Mouse (Mus musculus) mouse embryonic stem cell (cell line): Measurements from ENCODE around the gene Acvr1c.

Experiments used
- in situ Hi-C, 2 experiments: fragments of 300-500 bp; cut with MboI; formaldehyde crosslinking; loops; 1 replicate in 1 of 2; 3 replicates in 1 of 2; pipeline ENCODE4 v1.14.3; 2019 to 2020; ENCODE audit warnings: low sequenced_read_pairs in 2 of 2, low pct_unique_long_range_greater_than_20kb in 1 of 2, mixed read lengths in 1 of 2; ENCODE audit not compliant: unreplicated experiment in 1 of 2

The Acvr1c gene

DNA sequence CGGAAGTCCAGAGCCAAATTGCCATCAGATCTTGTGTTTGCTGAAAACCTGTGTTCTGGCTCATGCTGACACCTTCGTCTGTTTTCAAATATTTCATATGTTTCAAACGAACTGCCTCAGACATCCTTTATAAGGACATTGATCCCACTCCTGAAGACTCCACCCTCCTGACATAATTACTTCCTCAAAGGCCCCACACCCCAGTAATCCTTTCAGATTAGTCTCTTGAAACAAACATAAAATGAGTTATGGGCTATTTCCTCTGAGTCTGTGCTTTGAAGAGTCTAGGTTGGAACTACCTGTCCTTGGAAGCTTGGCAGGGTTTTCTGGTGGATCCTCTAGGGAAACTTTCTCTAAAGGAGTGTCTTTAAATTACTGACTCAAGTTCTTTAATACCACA lies 53.2 kb downstream of the Acvr1c start:
- in situ Hi-C loops: no loop called here

DNA sequence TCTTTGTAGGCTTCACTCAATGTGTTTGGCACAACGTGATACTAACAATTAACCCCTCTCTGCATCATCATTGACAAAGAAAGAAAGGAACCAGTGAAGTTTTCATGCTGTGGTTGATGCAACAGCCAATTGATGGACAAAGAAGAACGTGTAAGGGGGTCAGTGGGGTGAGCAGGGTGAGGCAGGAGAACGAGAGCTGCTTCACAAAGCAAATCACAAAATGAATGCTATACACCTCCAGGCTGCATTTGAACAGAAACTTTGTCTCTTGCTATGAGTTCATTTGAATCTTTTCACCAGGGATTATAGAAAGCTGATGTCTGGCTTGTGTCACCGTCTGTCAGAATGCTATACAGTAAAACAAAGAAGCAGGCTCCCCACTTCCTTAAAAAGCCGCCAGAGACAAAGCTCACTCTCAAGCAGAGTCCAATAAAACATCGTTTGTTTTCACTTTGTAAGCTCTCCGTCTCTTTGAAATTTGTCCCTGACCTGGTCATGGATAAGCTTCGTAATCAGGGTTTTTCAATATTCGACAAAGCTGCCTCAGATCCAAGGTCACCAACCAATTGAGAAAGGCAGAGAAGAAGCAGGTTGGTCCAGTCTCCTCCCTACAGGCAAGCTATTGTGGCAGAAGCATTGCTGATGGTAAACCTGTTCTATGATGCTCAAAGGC lies 67.8 kb downstream of the Acvr1c start:
- in situ Hi-C loops: no loop called here

DNA sequence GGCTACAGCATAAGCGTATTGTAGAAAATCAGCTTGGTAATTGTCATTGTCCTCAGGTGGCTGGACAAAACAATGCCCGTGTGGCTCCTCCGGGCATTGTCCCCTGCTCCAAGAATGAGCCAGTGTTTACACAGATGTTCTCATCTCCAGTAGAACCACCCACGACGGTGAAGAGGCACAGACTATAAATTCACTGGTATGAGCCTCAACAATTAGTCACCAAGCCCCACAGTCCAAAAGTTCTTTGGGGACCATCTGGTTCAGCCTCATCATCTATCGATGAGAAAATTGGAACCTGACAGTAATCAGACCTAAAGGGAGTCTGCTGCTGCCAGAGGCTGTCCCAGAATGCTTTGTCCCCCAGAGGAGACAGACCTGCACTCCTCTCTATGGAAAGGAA lies 68.4 kb downstream of the Acvr1c start:
- in situ Hi-C loops: no loop called here

DNA sequence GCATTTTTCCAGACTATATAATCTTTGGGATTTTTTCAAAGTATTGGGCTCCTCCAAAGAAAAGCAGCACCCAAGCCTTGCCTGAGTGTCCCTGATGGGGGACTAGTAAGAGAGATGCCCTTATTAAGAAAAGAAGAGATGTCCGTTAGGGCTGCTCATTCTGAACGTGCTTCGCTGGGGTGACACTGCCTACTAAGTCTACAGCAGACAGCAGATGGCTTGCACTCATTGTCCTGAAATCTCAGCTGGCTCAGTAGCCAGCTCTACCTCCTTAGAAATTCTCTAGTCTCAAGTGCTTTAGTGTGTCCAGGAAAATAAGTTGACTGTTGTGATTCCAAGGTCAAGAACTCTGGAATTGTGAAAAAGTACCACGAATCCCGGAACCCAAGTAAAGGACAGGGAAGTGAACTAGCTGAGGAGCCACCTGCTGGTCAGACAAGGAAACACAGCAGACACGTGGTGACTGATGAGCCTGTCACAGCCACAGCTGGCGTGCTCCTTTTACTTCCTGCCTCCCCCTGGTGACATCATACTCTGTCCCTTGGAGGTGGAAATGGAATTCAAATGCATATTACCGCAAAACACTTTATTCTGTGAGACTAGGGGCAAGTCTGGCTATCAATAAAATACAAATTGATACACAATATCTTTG lies 75.3 kb downstream of the Acvr1c start:
- in situ Hi-C loops: no loop called here

DNA sequence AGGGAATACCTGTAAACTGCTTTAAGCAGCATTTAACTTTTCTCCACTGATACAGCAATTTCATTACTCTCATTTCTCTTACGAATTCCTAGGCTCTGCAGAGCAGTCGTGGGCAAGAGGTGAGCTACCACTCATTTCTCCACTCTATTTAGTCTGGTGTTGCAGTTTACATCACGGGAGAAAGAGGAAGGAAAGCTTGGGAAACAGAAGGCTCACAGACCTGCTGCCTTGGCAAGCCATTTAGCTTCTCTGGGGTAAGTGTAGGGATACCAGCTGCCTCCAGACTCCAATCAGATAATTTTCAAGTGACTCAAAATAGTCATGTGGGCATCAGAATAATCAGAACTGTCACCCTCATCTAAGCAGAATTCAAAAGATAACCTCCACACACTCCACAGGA lies 76.6 kb downstream of the Acvr1c start:
- in situ Hi-C loops: no loop called here

DNA sequence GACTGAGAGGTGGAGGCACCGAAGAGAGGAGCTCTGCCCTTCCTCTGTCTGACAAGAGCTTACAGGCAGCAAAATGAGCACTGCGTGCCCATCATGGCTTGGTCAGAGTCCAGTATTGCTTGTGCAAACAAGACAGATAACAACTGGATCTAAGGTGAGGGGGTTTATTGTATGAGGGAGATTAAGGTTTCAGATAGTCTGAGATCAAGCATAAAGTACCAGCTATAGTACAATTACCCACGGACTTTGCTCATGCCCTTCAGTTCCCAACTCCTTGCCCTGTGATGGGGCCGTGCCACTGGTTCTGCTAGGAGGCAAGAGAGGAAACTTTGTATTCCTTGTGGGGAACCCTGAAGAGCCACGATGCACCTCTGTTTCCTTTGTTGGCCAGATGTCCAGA lies 78.5 kb downstream of the Acvr1c start:
- in situ Hi-C loops: no loop called here

DNA sequence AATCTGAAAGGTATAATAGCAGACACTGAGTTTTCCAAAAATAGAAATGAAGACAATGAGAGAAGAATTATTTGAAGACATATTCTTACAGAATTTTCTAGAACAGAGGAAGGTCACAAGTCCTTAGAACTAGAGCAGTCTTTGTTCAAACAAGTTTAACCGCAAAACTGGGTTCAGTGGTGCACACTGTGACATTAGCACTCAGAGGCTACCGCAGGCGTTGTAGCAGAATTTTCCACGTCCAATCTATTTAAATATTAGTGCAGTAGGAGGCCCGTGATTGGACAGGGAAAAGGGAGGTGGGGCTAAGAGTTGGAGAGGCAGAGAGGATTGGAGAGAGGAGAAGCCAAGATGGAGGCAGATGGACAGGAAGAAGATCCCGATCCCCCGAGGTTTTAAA lies 81.2 kb downstream of the Acvr1c start:
- in situ Hi-C loops: no loop called here

DNA sequence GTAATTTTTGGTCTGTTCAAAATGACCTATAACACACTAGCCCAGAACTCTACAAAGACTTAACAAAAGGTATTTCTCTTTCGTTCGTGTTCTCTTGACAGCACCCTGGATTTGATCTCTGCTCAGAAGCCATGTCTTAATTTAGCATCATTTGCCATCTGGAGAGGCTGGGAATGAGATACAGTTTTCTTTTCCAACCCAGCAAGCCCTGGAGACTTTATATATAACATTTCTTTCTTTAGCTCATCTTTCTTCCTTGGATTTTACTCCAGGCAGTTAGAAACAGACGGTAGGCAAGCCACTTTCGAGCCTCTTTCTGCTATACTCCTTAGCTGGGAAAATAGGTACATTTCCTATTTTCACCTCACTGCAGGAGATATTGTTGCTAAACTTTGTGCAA lies 117.1 kb downstream of the Acvr1c start:
- in situ Hi-C loops: no loop called here

DNA sequence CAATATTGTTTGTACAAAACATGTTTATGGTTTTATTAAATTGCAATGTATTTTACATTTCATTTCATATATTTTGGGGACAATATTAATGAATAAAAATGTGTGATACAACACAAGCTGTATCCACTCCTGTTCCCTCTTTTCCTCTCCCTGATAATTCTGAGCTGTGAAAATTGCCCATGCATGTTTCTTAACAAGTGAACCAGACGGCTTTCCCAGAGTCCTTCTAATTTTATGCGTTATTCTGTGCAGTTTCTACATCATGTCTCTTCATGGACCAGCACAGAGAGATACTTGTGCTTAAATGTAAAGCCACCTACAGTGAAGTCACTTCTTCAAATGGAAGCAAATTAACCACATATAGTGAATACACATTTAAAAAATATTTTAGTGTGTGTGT lies 120.2 kb downstream of the Acvr1c start:
- in situ Hi-C loops: no loop called here
